Mouse (Mus musculus) cortical plate, adult 2 months (tissue): ENCODE results near the gene Rfx7.

Experiments used
- CTCF ChIP-seq: fragments of 200-500 bp; IDR thresholded peaks from 2 replicates; pipeline ENCODE4 v1.5.1; 2011; ENCODE audit warnings: mild to moderate bottlenecking, control low read depth, low read length; ENCODE audit not compliant: insufficient read depth; ENCODE audit errors: extremely low read depth
- POLR2A ChIP-seq: fragments of 200-500 bp; IDR thresholded peaks from 2 replicates; pipeline ENCODE4 v1.6.1; 2011; ENCODE audit warnings: mild to moderate bottlenecking, low read length, control low read depth; ENCODE audit not compliant: insufficient read depth; ENCODE audit errors: extremely low read depth

- TF ChIP-seq CTCF = no peak
- no peak for TF ChIP-seq POLR2A
Observed at GRCm38 (mm10) chr9:72638951-72639842, 107.2 kb downstream of the Rfx7 start.
